Mouse (Mus musculus): ENCODE measurements around the gene Rpl18a.

DNA sequence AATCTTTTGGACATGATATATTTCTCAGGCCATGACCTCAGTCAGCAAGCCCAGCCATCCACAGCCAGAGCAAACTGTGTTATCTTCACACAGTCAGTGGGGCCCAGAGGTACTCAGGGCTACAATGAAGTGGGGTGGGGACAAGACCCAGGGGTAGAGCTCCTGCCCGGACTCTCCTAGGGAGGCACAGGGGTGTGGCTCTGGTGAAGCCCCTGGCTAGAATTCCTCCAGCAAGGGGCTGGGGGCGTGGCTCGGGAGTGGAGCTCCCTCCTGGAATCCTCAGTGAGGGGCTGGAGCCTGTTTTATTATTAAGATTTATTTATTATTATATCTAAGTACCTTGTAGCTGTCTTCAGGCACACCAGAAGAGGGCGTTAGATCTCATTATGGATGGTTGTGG lies 20.8 kb downstream of the Rpl18a start:
- no peak for TF ChIP-seq GATA1 (IDR thresholded peaks at IDR 0.05; ENCODE audit: low read length)
- no peak for TF ChIP-seq TAL1 (IDR thresholded peaks at IDR 0.05; ENCODE audit: low read length)

Data from erythroblast, embryonic 14.5 days (primary cell).